Mouse (Mus musculus): Measurements from ENCODE around the gene Cdk12. TPM values are rescaled to one million over a fixed set of nuclear protein-coding genes. Genes with fewer than 3 reads are reported as not detected.

The Cdk12 gene
- polyA plus RNA-seq (2014; fragmentation: Illumina TruSeq; extraction: RNeasy Lipid Tissue Mini Kit (QIAGEN cat#74804)): 39.3 TPM

GRCm38 (mm10) chr11:98202641-98203350 is at the start of gene Cdk12:
TSS of gene Cdk12 (plus strand) at chr11:98203059.

GRCm38 (mm10) chr11:98192901-98193805 is 9.7 kb upstream of the Cdk12 start, which contains the start of gene Med1:
TSS of gene Med1 (minus strand) at chr11:98193293.

Other genes with a start within 250 kb of the Cdk12 start
- 0.20 TPM for gene Plxdc1, start 216.6 kb upstream of the Cdk12 start, polyA plus RNA-seq (2014; fragmentation: Illumina TruSeq; extraction: RNeasy Lipid Tissue Mini Kit (QIAGEN cat#74804))
- gene Arl5c, start 206.9 kb upstream of the Cdk12 start, polyA plus RNA-seq (2014; fragmentation: Illumina TruSeq; extraction: RNeasy Lipid Tissue Mini Kit (QIAGEN cat#74804)): 1.7 TPM
- gene Cacnb1, start 180.0 kb upstream of the Cdk12 start, polyA plus RNA-seq (2014; fragmentation: Illumina TruSeq; extraction: RNeasy Lipid Tissue Mini Kit (QIAGEN cat#74804)): 0.20 TPM
- 119 TPM for gene Rpl19, start 176.3 kb upstream of the Cdk12 start, polyA plus RNA-seq (2014; fragmentation: Illumina TruSeq; extraction: RNeasy Lipid Tissue Mini Kit (QIAGEN cat#74804))
- gene Stac2, start 149.6 kb upstream of the Cdk12 start, polyA plus RNA-seq (2014; fragmentation: Illumina TruSeq; extraction: RNeasy Lipid Tissue Mini Kit (QIAGEN cat#74804)): not detected
- gene Fbxl20, start 52.7 kb upstream of the Cdk12 start, polyA plus RNA-seq (2014; fragmentation: Illumina TruSeq; extraction: RNeasy Lipid Tissue Mini Kit (QIAGEN cat#74804)): 27.7 TPM
- gene Med1, start 9.8 kb upstream of the Cdk12 start, polyA plus RNA-seq (2014; fragmentation: Illumina TruSeq; extraction: RNeasy Lipid Tissue Mini Kit (QIAGEN cat#74804)): 47.4 TPM
- gene Neurod2, start 126.6 kb downstream of the Cdk12 start, polyA plus RNA-seq (2014; fragmentation: Illumina TruSeq; extraction: RNeasy Lipid Tissue Mini Kit (QIAGEN cat#74804)): not detected
- 1.1 TPM for gene Ppp1r1b, start 145.3 kb downstream of the Cdk12 start, polyA plus RNA-seq (2014; fragmentation: Illumina TruSeq; extraction: RNeasy Lipid Tissue Mini Kit (QIAGEN cat#74804))
- 0.91 TPM for gene Stard3, start 155.3 kb downstream of the Cdk12 start, polyA plus RNA-seq (2014; fragmentation: Illumina TruSeq; extraction: RNeasy Lipid Tissue Mini Kit (QIAGEN cat#74804))
- gene Tcap, start 180.8 kb downstream of the Cdk12 start, polyA plus RNA-seq (2014; fragmentation: Illumina TruSeq; extraction: RNeasy Lipid Tissue Mini Kit (QIAGEN cat#74804)): not detected
- gene Pnmt, start 183.4 kb downstream of the Cdk12 start, polyA plus RNA-seq (2014; fragmentation: Illumina TruSeq; extraction: RNeasy Lipid Tissue Mini Kit (QIAGEN cat#74804)): not detected
- not detected for gene Pgap3, start 197.4 kb downstream of the Cdk12 start, polyA plus RNA-seq (2014; fragmentation: Illumina TruSeq; extraction: RNeasy Lipid Tissue Mini Kit (QIAGEN cat#74804))
- 0.71 TPM for gene Erbb2, start 209.4 kb downstream of the Cdk12 start, polyA plus RNA-seq (2014; fragmentation: Illumina TruSeq; extraction: RNeasy Lipid Tissue Mini Kit (QIAGEN cat#74804))
- gene Mien1, start 235.9 kb downstream of the Cdk12 start, polyA plus RNA-seq (2014; fragmentation: Illumina TruSeq; extraction: RNeasy Lipid Tissue Mini Kit (QIAGEN cat#74804)): 30.3 TPM
- 0.31 TPM for gene Grb7, start 243.3 kb downstream of the Cdk12 start, polyA plus RNA-seq (2014; fragmentation: Illumina TruSeq; extraction: RNeasy Lipid Tissue Mini Kit (QIAGEN cat#74804))

Measured in ovary, adult 10 weeks (tissue).